Mouse (Mus musculus) WW6 (cell line): ENCODE measurements around the gene Rarres2.

ENCODE experiments used
- DNase-seq: peaks from one replicate; pipeline ENCODE4 v3.0.0-alpha.2; 2013; ENCODE audit warnings: low read depth, low spot score

The Rarres2 gene

GRCm38 (mm10) chr6:48572572-48573061 is at the start of gene Rarres2:
Gene Rarres2 (minus strand): TSS chr6:48572789.
- DNase-seq, result no peak

- DNase-seq, result no peak
These were observed 47.4 kb upstream of the Rarres2 start for GRCm38 (mm10) chr6:48620031-48620430.

GRCm38 (mm10) chr6:48614756-48615155 is 42.2 kb upstream of the Rarres2 start:
- DNase-seq, result no peak

- DNase-seq, result no peak
These were observed 40.9 kb upstream of the Rarres2 start for GRCm38 (mm10) chr6:48613464-48613863.

- no peak for DNase-seq
These were observed 38.1 kb upstream of the Rarres2 start for GRCm38 (mm10) chr6:48610657-48611056.

GRCm38 (mm10) chr6:48609512-48609911 is 36.9 kb upstream of the Rarres2 start:
- DNase-seq, result no peak

GRCm38 (mm10) chr6:48608124-48608523 is 35.5 kb upstream of the Rarres2 start:
- DNase-seq, result no peak

GRCm38 (mm10) chr6:48602080-48602741 is 29.6 kb upstream of the Rarres2 start:
- DNase-seq, result no peak

- no peak for DNase-seq
These were observed 28.9 kb upstream of the Rarres2 start, which contains the start of gene Zfp775 for GRCm38 (mm10) chr6:48601271-48602079. Gene Zfp775 (plus strand): TSS chr6:48602063.

GRCm38 (mm10) chr6:48600594-48600993 is 28.0 kb upstream of the Rarres2 start:
- no peak for DNase-seq

- DNase-seq, result no peak
These were observed 24.6 kb upstream of the Rarres2 start for GRCm38 (mm10) chr6:48597233-48597625.

- no peak for DNase-seq
These were observed 24.1 kb upstream of the Rarres2 start for GRCm38 (mm10) chr6:48596545-48597232.

- no peak for DNase-seq
These were observed 22.7 kb upstream of the Rarres2 start for GRCm38 (mm10) chr6:48595278-48595677.

- peak; percentile 20 for DNase-seq
These were observed 21.6 kb upstream of the Rarres2 start for GRCm38 (mm10) chr6:48594043-48594738.

- peak; percentile 42 for DNase-seq
These were observed 20.8 kb upstream of the Rarres2 start, which contains the start of the genes Repin1 and Gm44965 for GRCm38 (mm10) chr6:48593158-48594042. Gene Repin1 (plus strand): TSS chr6:48593883. Gene Gm44965 (plus strand): TSS chr6:48593941.

- no peak for DNase-seq
These were observed 19.3 kb upstream of the Rarres2 start for GRCm38 (mm10) chr6:48591871-48592270.

GRCm38 (mm10) chr6:48591221-48591845 is 18.7 kb upstream of the Rarres2 start:
- no peak for DNase-seq

GRCm38 (mm10) chr6:48589194-48589750 is 16.7 kb upstream of the Rarres2 start, which contains the start of gene Gm45021:
Gene Gm45021 (plus strand): TSS chr6:48589610.
- no peak for DNase-seq

- DNase-seq, result no peak
These were observed 9.4 kb upstream of the Rarres2 start for GRCm38 (mm10) chr6:48582037-48582436.
